Mouse (Mus musculus) lung, adult 2 months (tissue): ENCODE measurements at regions not wholly inside any gene's neighbourhood (a gene's known extent, or its start where the extent isn't known, plus 50 kb on each side); places are given as distances from the start of the nearest gene placed in this dataset.

Source experiments
- CTCF ChIP-seq: fragments of 200-500 bp; IDR thresholded peaks from 2 replicates; pipeline ENCODE4 v1.5.1; 2011; ENCODE audit warnings: mild to moderate bottlenecking, low read length, control low read depth; ENCODE audit not compliant: insufficient read depth
- POLR2A ChIP-seq: fragments of 200-500 bp; IDR thresholded peaks from 2 replicates; pipeline ENCODE4 v1.6.1; 2011; ENCODE audit warnings: low read depth, mild to moderate bottlenecking, control low read depth, low read length, borderline replicate concordance; ENCODE audit errors: extremely low read depth

- TF ChIP-seq CTCF (no peak), POLR2A (no peak)
Measured at GRCm38 (mm10) chr1:41165878-41166786, 360.7 kb downstream of the Tmem182 start.
